Mouse (Mus musculus) hindbrain, embryonic 12.5 days (tissue): ENCODE measurements at regions not wholly inside any gene's neighbourhood (a gene's known extent, or its start where the extent isn't known, plus 50 kb on each side); places are given as distances from the start of the nearest gene placed in this dataset.

Experiments used
- ATAC-seq: fragments of 200-750 bp; cut with Nextera tagmentation; 2 replicates; pipeline ENCODE4 v1.8.0; 2017; ENCODE audit warnings: moderate TSS enrichment; ENCODE audit not compliant: low FRiP score
- H3K27ac ChIP-seq: fragments of 300-500 bp; sonication (generic); 2 replicates; pipeline ENCODE4 v1.5.1; 2016; ENCODE audit warnings: mild to moderate bottlenecking
- H3K27me3 ChIP-seq: fragments of 300-500 bp; sonication (generic); 2 replicates; pipeline ENCODE4 v1.6.1; 2016; ENCODE audit warnings: mild to moderate bottlenecking
- H3K36me3 ChIP-seq: fragments of 300-500 bp; sonication (generic); 2 replicates; pipeline ENCODE4 v1.6.1; 2016; ENCODE audit warnings: mild to moderate bottlenecking
- H3K4me1 ChIP-seq: fragments of 300-500 bp; sonication (generic); 2 replicates; pipeline ENCODE4 v1.6.1; 2016
- H3K4me2 ChIP-seq: fragments of 300-500 bp; sonication (generic); replicated peaks from 2 replicates; pipeline ENCODE4 v1.6.1; 2016; ENCODE audit warnings: mild to moderate bottlenecking
- H3K4me3 ChIP-seq: fragments of 300-500 bp; sonication (generic); 2 replicates; pipeline ENCODE4 v1.5.1; 2016; ENCODE audit warnings: mild to moderate bottlenecking
- H3K9ac ChIP-seq: fragments of 300-500 bp; sonication (generic); 2 replicates; pipeline ENCODE4 v1.6.1; 2016; ENCODE audit warnings: mild to moderate bottlenecking, moderate library complexity
- H3K9me3 ChIP-seq: fragments of 300-500 bp; sonication (generic); replicated peaks from 2 replicates; pipeline ENCODE4 v1.6.1; 2016; ENCODE audit warnings: mild to moderate bottlenecking
- WGBS: fragments of 180-500 bp; shearing (Covaris S2); methylation state at CpG from one replicate; pipeline ENCODE4 v1.1.7; 2016; 5-methylcytosine and 5-hydroxymethylcytosine counted together

DNA sequence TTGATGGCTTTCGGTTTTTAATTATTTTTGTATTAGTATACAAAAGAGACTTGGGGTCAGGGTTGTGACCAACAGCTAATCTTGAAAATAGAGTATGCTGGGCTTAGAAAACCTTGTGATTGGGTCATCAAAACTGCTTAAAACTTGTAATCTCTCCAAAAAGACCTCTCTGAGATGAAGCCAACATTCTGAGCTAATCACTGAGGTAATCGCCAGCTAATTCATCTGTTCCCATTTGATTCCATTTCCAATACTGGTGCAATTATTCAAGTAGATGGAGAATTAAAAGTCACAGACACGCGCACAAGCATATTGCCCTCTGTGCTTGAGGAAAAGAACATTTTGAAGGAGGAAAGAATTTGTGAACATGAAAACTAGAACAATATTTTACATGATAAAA lies 459.9 kb downstream of the Nuf2 start:
- Histone ChIP-seq H3K4me2 (no peak overlapping the region), H3K4me3 (no peak overlapping the region), H3K36me3 (no peaks in the 10 kb centered on the region), H3K9ac (no peak overlapping the region), H3K9me3 (no peaks in the 10 kb centered on the region), H3K4me1 (peaks cover 4% of the 10 kb centered on the region; the same call in 1 of the 2 replicates), H3K27me3 (no peaks in the 10 kb centered on the region), H3K27ac (no peak overlapping the region)
- no peak for ATAC-seq
- 90% methylated on average over 4 of the region's 4 CpGs for WGBS

DNA sequence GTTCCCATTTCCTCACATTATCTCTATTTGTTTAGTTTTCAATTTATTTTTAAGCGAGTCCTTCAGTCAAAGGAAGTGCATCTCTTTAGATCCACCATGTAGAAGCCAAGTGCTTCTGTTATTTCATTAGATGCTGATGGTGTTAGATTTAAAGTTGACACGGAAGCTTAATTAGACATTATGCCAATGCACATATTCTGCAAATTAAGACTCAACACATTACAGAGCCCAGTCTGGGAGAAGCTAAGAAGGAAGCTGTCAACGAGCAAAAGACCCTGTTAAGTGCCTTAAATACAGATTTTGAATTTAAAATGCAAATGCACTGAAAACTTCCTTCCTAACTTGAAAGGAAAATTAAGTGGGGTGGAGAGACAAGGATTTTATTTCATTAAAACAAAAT lies 461.6 kb downstream of the Nuf2 start:
- WGBS: 87% methylated on average over 3 of the region's 3 CpGs

GRCm38 (mm10) chr1:169066795-169067194 lies 464.5 kb downstream of the Nuf2 start:
- H3K9ac ChIP-seq: no peak overlapping the region

More for the DNA sequence above, 461.6 kb downstream of the Nuf2 start:
- Histone ChIP-seq H3K4me2 (no peak overlapping the region), H3K9ac (no peak overlapping the region), H3K9me3 (no peaks in the 10 kb centered on the region), H3K4me1 (no peaks in the 10 kb centered on the region), H3K4me3 (no peak overlapping the region), H3K36me3 (no peaks in the 10 kb centered on the region), H3K27me3 (no peaks in the 10 kb centered on the region), H3K27ac (no peak overlapping the region)
- ATAC-seq: no peak

DNA sequence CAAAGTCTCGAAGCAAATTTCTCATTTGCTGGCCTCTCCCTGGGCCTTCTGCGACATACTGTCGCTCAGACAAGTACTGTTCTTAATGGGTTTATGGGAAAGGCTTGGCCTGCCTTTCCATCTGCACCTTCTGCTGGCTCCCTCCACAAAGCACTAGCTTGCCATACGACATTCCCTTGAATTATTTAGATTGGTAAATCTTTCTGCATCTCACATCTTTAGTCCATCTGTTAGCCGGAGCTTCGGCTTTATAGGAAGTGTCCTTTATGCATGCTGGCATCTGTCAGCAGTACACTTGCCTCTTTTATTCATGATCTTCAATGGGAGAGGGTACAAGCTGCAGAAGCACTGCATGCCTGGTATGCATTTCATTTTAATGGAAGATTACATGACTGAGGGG lies 470.6 kb downstream of the Nuf2 start:
- Histone ChIP-seq H3K4me1 (0 out of 2 replicates have a peak, but pooled peaks cover 2% of the 10 kb centered on the region), H3K9me3 (no peaks in the 10 kb centered on the region), H3K36me3 (no peaks in the 10 kb centered on the region), H3K9ac (no peak overlapping the region), H3K4me3 (no peak overlapping the region), H3K27ac (no peak overlapping the region), H3K4me2 (no peak overlapping the region), H3K27me3 (no peaks in the 10 kb centered on the region)
- 63% methylated on average over 6 of the region's 6 CpGs for WGBS
- ATAC-seq: no peak

More at GRCm38 (mm10) chr1:169066795-169067194, 464.5 kb downstream of the Nuf2 start:
- 73% methylated on average over 4 of the region's 4 CpGs for WGBS
- Histone ChIP-seq H3K36me3 (no peaks in the 10 kb centered on the region), H3K27ac (no peak overlapping the region), H3K9me3 (no peaks in the 10 kb centered on the region), H3K4me3 (no peak overlapping the region), H3K4me2 (no peak overlapping the region), H3K27me3 (no peaks in the 10 kb centered on the region), H3K4me1 (no peaks in the 10 kb centered on the region)
- no peak for ATAC-seq

- no peak for ATAC-seq
Observed at GRCm38 (mm10) chr1:169060145-169060544, 471.1 kb downstream of the Nuf2 start.

DNA sequence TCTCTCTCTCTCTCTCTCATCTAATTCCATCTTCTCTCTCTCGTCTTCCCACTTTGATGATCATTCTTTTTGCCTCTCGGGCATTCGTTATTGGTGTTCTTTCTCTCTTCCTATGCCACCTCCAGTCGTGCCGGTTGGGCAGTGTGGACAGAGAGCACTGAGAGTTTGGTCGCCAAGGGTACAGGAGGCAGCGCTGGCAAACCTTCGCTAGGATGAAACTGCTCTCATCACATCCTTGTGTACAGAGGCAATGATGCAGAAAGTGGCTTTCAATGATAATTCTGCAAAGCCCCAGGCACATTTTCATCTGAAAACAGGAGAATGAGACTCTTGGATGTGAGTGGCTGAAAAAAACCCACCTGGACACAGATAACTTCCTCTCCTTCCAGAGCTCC lies 479.4 kb downstream of the Nuf2 start:
- ATAC-seq: peak; percentile 82
- Histone ChIP-seq H3K4me3 (no peak overlapping the region), H3K27ac (peak overlapping the region; percentile 44; the same call in 1 of the 2 replicates), H3K36me3 (no peaks in the 10 kb centered on the region), H3K4me1 (peaks cover 8% of the 10 kb centered on the region; the same call in 1 of the 2 replicates), H3K27me3 (0 out of 2 replicates have a peak, but pooled peaks cover 3% of the 10 kb centered on the region), H3K9me3 (no peaks in the 10 kb centered on the region), H3K4me2 (peak overlapping the region; percentile 30), H3K9ac (no peak overlapping the region)
- WGBS: 42% methylated on average over 8 of the region's 8 CpGs

More at GRCm38 (mm10) chr1:169060145-169060544, 471.1 kb downstream of the Nuf2 start:
- H3K27me3 ChIP-seq: no peaks in the 10 kb centered on the region
- 0 out of 2 replicates have a peak, but pooled peaks cover 2% of the 10 kb centered on the region for H3K4me1 ChIP-seq
- H3K9me3 ChIP-seq: no peaks in the 10 kb centered on the region
- no peaks in the 10 kb centered on the region for H3K36me3 ChIP-seq
- no peak overlapping the region for H3K9ac ChIP-seq
- 74% methylated on average over 5 of the region's 5 CpGs for WGBS
- no peak overlapping the region for H3K27ac ChIP-seq
- H3K4me2 ChIP-seq: no peak overlapping the region
- no peak overlapping the region for H3K4me3 ChIP-seq

- no peak overlapping the region for H3K9ac ChIP-seq
- 0 out of 2 replicates have a peak, but pooled peaks cover 3% of the 10 kb centered on the region for H3K27me3 ChIP-seq
- ATAC-seq: peak; percentile 96
- H3K4me1 ChIP-seq: peaks cover 8% of the 10 kb centered on the region; the same call in 1 of the 2 replicates
- WGBS: 21% methylated on average over 11 of the region's 11 CpGs
- peak overlapping the region; percentile 44; the same call in 1 of the 2 replicates for H3K27ac ChIP-seq
- H3K4me3 ChIP-seq: no peak overlapping the region
- no peaks in the 10 kb centered on the region for H3K36me3 ChIP-seq
- peak overlapping the region; percentile 30 for H3K4me2 ChIP-seq
- H3K9me3 ChIP-seq: no peaks in the 10 kb centered on the region
Observed at GRCm38 (mm10) chr1:169051085-169051862, 480.0 kb downstream of the Nuf2 start.

GRCm38 (mm10) chr1:169049846-169050245 lies 481.4 kb downstream of the Nuf2 start:
- Histone ChIP-seq H3K27ac (no peak overlapping the region), H3K27me3 (0 out of 2 replicates have a peak, but pooled peaks cover 3% of the 10 kb centered on the region), H3K4me1 (peaks cover 8% of the 10 kb centered on the region; the same call in 1 of the 2 replicates), H3K4me3 (no peak overlapping the region), H3K36me3 (no peaks in the 10 kb centered on the region), H3K9me3 (no peaks in the 10 kb centered on the region), H3K4me2 (no peak overlapping the region), H3K9ac (no peak overlapping the region)
- ATAC-seq: no peak
- WGBS: 93% methylated on average over 2 of the region's 2 CpGs

- Histone ChIP-seq H3K36me3 (no peaks in the 10 kb centered on the region), H3K4me3 (no peak overlapping the region), H3K9me3 (no peaks in the 10 kb centered on the region), H3K4me1 (peaks cover 8% of the 10 kb centered on the region; the same call in 1 of the 2 replicates), H3K9ac (no peak overlapping the region), H3K27ac (no peak overlapping the region), H3K27me3 (0 out of 2 replicates have a peak, but pooled peaks cover 3% of the 10 kb centered on the region), H3K4me2 (no peak overlapping the region)
- ATAC-seq: no peak
- WGBS: 70% methylated on average over 4 of the region's 4 CpGs
Observed at GRCm38 (mm10) chr1:169046791-169047525, 484.3 kb downstream of the Nuf2 start.

DNA sequence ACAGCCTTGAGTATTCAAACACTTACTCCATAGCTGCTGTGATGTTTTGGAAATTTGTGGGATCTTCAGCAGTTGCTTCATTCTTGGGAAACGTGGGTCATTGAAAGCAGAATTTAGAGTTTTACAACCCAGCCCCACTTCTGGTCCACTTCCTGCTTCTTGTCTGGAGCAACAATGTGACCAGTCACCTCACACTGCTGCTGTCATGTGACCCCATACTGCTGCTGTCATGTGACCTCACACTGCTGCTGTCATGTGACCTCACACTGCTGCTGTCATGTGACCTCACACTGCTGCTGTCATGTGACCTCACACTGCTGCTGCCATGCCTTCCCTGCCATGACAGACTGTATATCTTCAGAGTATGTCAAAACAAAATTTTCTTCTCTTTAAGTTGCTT lies 497.7 kb downstream of the Nuf2 start:
- Histone ChIP-seq H3K9me3 (no peaks in the 10 kb centered on the region), H3K4me1 (no peaks in the 10 kb centered on the region), H3K9ac (no peak overlapping the region), H3K27ac (no peak overlapping the region), H3K4me3 (no peak overlapping the region), H3K27me3 (no peaks in the 10 kb centered on the region), H3K4me2 (no peak overlapping the region), H3K36me3 (no peaks in the 10 kb centered on the region)
- no peak for ATAC-seq
- 92% methylated on average over 1 of the region's 1 CpGs for WGBS

- Histone ChIP-seq H3K9ac (no peak overlapping the region), H3K4me3 (no peak overlapping the region), H3K9me3 (no peaks in the 10 kb centered on the region), H3K27ac (no peak overlapping the region), H3K4me2 (no peak overlapping the region), H3K36me3 (no peaks in the 10 kb centered on the region), H3K27me3 (no peaks in the 10 kb centered on the region), H3K4me1 (no peaks in the 10 kb centered on the region)
- 70% methylated on average over 8 of the region's 8 CpGs for WGBS
- ATAC-seq: no peak
Observed at GRCm38 (mm10) chr1:169031849-169032542, 499.3 kb downstream of the Nuf2 start.

DNA sequence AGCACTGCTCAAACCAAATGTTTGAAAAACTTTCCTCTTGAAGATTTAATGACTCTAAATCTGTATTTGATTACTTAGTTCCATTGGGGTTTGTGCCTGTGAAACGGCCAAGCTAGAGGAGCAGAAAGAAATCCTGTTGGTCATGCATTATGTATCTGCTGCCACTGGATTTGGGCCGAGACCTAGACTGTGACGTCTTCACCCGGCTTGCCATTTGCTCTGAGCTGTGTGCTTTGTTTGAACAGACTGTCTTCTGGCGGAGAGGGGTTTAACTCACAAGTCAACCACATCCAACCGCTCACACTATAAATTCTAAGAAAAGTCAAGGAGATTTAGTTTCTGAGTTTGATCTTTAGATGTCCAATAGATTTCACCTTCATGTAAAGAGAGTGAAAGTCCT lies 503.6 kb downstream of the Nuf2 start:
- no peaks in the 10 kb centered on the region for H3K4me1 ChIP-seq
- H3K27me3 ChIP-seq: no peaks in the 10 kb centered on the region
- H3K36me3 ChIP-seq: no peaks in the 10 kb centered on the region
- ATAC-seq: no peak
- 75% methylated on average over 6 of the region's 6 CpGs for WGBS
- no peaks in the 10 kb centered on the region for H3K9me3 ChIP-seq
- no peak overlapping the region for H3K27ac ChIP-seq
- no peak overlapping the region for H3K9ac ChIP-seq
- H3K4me2 ChIP-seq: no peak overlapping the region
- no peak overlapping the region for H3K4me3 ChIP-seq
